Mouse (Mus musculus) small intestine, adult 2 months (tissue): ENCODE measurements at regions not wholly inside any gene's neighbourhood (a gene's known extent, or its start where the extent isn't known, plus 50 kb on each side); places are given as distances from the start of the nearest gene placed in this dataset.

Experiments used
- H3K27ac ChIP-seq: fragments of 200-500 bp; 2 replicates; pipeline ENCODE4 v1.5.1; 2012; ENCODE audit warnings: low read depth, low read length, control low read depth, inconsistent platforms; ENCODE audit not compliant: insufficient read depth
- H3K27me3 ChIP-seq: fragments of 200-500 bp; 2 replicates; pipeline ENCODE4 v1.6.1; 2012; ENCODE audit warnings: mild to moderate bottlenecking, moderate library complexity, low read length, inconsistent platforms; ENCODE audit not compliant: control insufficient read depth, insufficient read depth
- H3K36me3 ChIP-seq: fragments of 200-500 bp; 2 replicates; pipeline ENCODE4 v1.6.1; 2012; ENCODE audit warnings: mild to moderate bottlenecking, low read length, control low read depth, inconsistent platforms; ENCODE audit not compliant: control insufficient read depth, insufficient read depth
- H3K4me1 ChIP-seq: fragments of 200-500 bp; 2 replicates; pipeline ENCODE4 v1.6.1; 2012; ENCODE audit warnings: low read length, inconsistent platforms, mixed read lengths; ENCODE audit not compliant: control insufficient read depth, insufficient read depth, insufficient read length
- H3K4me3 ChIP-seq: fragments of 200-500 bp; 2 replicates; pipeline ENCODE4 v1.5.1; 2012; ENCODE audit warnings: low read depth, mild to moderate bottlenecking, control low read depth, inconsistent platforms, low read length, moderate library complexity
- CTCF ChIP-seq: fragments of 200-500 bp; IDR thresholded peaks from 2 replicates; pipeline ENCODE4 v1.5.1; 2012; ENCODE audit warnings: low read depth, mild to moderate bottlenecking, control low read depth, inconsistent platforms, low read length, moderate library complexity, mixed read lengths; ENCODE audit not compliant: insufficient replicate concordance, insufficient read length; ENCODE audit errors: extremely low read depth
- POLR2A ChIP-seq: fragments of 200-500 bp; IDR thresholded peaks from 2 replicates; pipeline ENCODE4 v1.6.1; 2012; ENCODE audit warnings: low read depth, mild to moderate bottlenecking, control low read depth, inconsistent platforms, low read length, moderate library complexity
- WGBS: fragments of 180-500 bp; shearing (Covaris S2); methylation state at CpG from one replicate; pipeline ENCODE4 v1.1.7; 2018; 5-methylcytosine and 5-hydroxymethylcytosine counted together

DNA sequence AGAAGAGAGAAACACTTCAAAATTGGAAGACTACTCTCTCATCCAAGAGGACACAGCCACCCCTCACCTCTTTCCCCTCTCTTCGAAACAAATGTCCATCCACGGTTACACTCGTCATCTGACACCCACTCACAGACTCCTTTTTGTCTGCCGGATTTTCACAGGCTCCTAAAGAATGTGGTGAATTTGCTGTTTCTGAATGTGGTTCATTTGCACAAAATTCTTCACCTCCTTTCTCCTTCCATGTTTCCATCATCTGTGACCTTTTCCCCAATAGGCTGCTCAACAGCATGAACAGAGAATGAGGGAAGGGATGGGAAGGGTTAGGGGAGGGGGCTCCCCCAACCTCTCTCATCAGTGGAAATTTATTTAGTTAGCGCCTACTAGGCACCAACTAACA lies 122.4 kb downstream of the Nuak1 start:
- no peak overlapping the region for H3K27ac ChIP-seq
- 66% methylated on average over 5 of the region's 5 CpGs for WGBS

More for the DNA sequence above, 122.4 kb downstream of the Nuak1 start:
- TF ChIP-seq CTCF = no peak
- TF ChIP-seq POLR2A = no peak
- Histone ChIP-seq H3K36me3 (no peaks in the 10 kb centered on the region), H3K4me3 (no peak overlapping the region), H3K4me1 (0 out of 2 replicates have a peak, but pooled peaks cover 2% of the 10 kb centered on the region), H3K27me3 (no peaks in the 10 kb centered on the region)
